Mouse (Mus musculus): ENCODE data around the gene Nlrc5.

DNA sequence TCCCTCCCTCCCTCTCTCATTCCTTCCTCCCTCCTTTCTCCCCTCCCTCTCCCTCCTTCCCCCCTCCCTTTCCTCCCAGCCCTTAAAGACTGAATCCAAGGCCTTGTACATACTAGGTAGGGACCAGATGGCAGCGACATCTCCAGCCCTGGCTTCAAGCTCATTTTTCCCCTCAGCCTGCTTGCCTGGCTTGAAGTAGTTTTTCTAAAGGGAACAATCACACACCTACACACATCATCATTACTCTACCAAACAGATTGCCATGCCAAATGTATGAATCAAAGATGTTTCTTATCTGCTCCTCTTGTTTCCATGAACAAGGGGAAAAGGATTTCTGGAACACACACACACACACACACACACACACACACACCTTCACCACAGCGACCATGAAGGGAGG is 10.3 kb downstream of the Nlrc5 start:
- TF ChIP-seq CTCF (IDR thresholded peaks at IDR 0.05; ENCODE audit: low read depth) (no peak), EP300 (IDR thresholded peaks at IDR 0.05; ENCODE audit: low read depth) (no peak)
